26 mouse cellular contexts compared by ENCODE assay signal in the genomic region with DNA sequence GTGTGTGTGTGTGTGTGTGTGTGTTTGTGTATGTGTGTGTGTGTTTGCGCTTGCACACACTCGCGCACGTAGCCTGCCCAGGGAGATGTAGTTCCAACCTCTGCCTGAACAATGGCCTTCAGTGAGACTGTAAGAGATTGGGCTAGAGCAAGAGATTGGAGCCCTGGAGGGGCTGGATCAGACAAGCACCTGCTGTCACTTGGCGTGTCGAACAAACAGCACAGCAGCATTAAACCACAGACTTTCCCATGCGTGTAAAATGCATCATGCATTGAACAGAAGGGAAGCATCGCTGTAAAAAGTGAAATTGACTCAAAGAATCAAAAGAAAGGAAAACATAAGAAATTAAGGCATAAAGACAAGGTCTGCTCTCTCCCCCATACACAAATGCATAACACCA. TPM values are rescaled to one million over a fixed set of nuclear protein-coding genes. Genes with fewer than 3 reads are reported as not detected.
DNase-seq lines count a peak whose midpoint lies in the region; ATAC-seq lines count a peak whose summit lies in the region.
"Had no signal": no experiment of that assay in that cellular context is flagged by ENCODE, and none has a peak within 500 bp of the region (broad histone marks: within the 10 kb centered on the region; RNA-seq: fewer than 3 reads in every experiment).

No protein-coding gene starts in this region.

- H3K9me3 ChIP-seq in forebrain, embryonic 14.5 days (replicated peaks; ENCODE audit: control insufficient read depth, low read length): no peaks in the 10 kb centered on the region
- H3K9me3 ChIP-seq in forebrain, embryonic 11.5 days (ENCODE audit: control insufficient read depth, low read length): no peaks in the 10 kb centered on the region
- no peaks in the 10 kb centered on the region for H3K9me3 ChIP-seq in midbrain, embryonic 16.5 days (replicated peaks; ENCODE audit: control insufficient read depth, low read length, poor library complexity, severe bottlenecking)
- no peaks in the 10 kb centered on the region for H3K9me3 ChIP-seq in midbrain, embryonic 13.5 days
- H3K9me3 ChIP-seq: forebrain, embryonic 10.5 days; forebrain, embryonic 15.5 days; heart, embryonic 15.5 days; hindbrain, embryonic 10.5 days; hindbrain, embryonic 13.5 days; intestine, embryonic 15.5 days had no signal

- WGBS in forebrain, embryonic 14.5 days: 77% methylated on average over 8 of the region's 8 CpGs
- 84% methylated on average over 8 of the region's 8 CpGs for WGBS in forebrain, embryonic 11.5 days
- WGBS in midbrain, embryonic 16.5 days: 57% methylated on average over 8 of the region's 8 CpGs
- WGBS in midbrain, embryonic 13.5 days: 74% methylated on average over 8 of the region's 8 CpGs

- no peak for ATAC-seq in forebrain, embryonic 14.5 days
- ATAC-seq in forebrain, embryonic 11.5 days (replicated peaks; ENCODE audit: low FRiP score): no peak
- no peak for ATAC-seq in midbrain, embryonic 16.5 days
- no peak for ATAC-seq in midbrain, embryonic 13.5 days
- ATAC-seq in inflammation-experienced regulatory T-cells, adult 6 months: no peak
- ATAC-seq: forebrain, embryonic 15.5 days had no signal

- no peak for DNase-seq in forebrain, embryonic 14.5 days (ENCODE audit: low spot score)
- no peak for DNase-seq in forebrain, embryonic 11.5 days (ENCODE audit: low spot score)
- peak; percentile 41 for DNase-seq in left cerebral cortex, postnatal 4 days
- DNase-seq in left cerebral cortex, postnatal 10 days (ENCODE audit: extremely low spot score in 1 of 2, low spot score in 2 of 2): no peak
- peak; percentile 19 for DNase-seq in ZHBTc4 (ENCODE audit: low read depth, low spot score)
- DNase-seq: adrenal gland, postnatal 10 days; adrenal gland, postnatal 36 days; B cell, adult 2 months; cerebellum, adult 11 months; cerebellum, adult 2 months; gastrocnemius, postnatal 10 days; gastrocnemius, postnatal 36 days; heart, postnatal 10 days; heart, postnatal 36 days; kidney, adult 11 months had no signal

- H3K4me1 ChIP-seq in forebrain, embryonic 14.5 days (ENCODE audit: control insufficient read depth, insufficient read depth, low read length): no peaks in the 10 kb centered on the region
- H3K4me1 ChIP-seq in forebrain, embryonic 11.5 days (replicated peaks; ENCODE audit: control insufficient read depth, insufficient read depth, low read length): no peaks in the 10 kb centered on the region
- H3K4me1 ChIP-seq in midbrain, embryonic 16.5 days (ENCODE audit: control insufficient read depth, insufficient read depth, low read length): peaks cover 11% of the 10 kb centered on the region; the same call in 1 of the 2 replicates
- H3K4me1 ChIP-seq in midbrain, embryonic 13.5 days (replicated peaks): 0 out of 2 replicates have a peak, but pooled peaks cover 11% of the 10 kb centered on the region
- H3K4me1 ChIP-seq: forebrain, embryonic 15.5 days; heart, embryonic 15.5 days; hindbrain, embryonic 13.5 days; intestine, embryonic 15.5 days had no signal

- no peak overlapping the region for H3K4me2 ChIP-seq in forebrain, embryonic 14.5 days (ENCODE audit: low read length)
- H3K4me2 ChIP-seq in forebrain, embryonic 11.5 days (ENCODE audit: low read depth, low read length, severe bottlenecking): no peak overlapping the region
- no peak overlapping the region for H3K4me2 ChIP-seq in midbrain, embryonic 16.5 days (ENCODE audit: low read length)
- no peak overlapping the region for H3K4me2 ChIP-seq in midbrain, embryonic 13.5 days (replicated peaks)
- H3K4me2 ChIP-seq: forebrain, embryonic 15.5 days; heart, embryonic 11.5 days; heart, embryonic 15.5 days; hindbrain, embryonic 13.5 days; intestine, embryonic 15.5 days had no signal

- 0 out of 2 replicates have a peak overlapping the region, but pooled peaks have one; percentile 18 for H3K27ac ChIP-seq in forebrain, embryonic 14.5 days (ENCODE audit: low read depth, low read length)
- no peak overlapping the region for H3K27ac ChIP-seq in forebrain, embryonic 11.5 days (ENCODE audit: low read depth, low read length)
- peak overlapping the region; percentile 28; the same call in 1 of the 2 replicates for H3K27ac ChIP-seq in midbrain, embryonic 16.5 days (ENCODE audit: low read length)
- H3K27ac ChIP-seq in midbrain, embryonic 13.5 days: no peak overlapping the region
- H3K27ac ChIP-seq: forebrain, embryonic 10.5 days; forebrain, embryonic 15.5 days; heart, embryonic 15.5 days; hindbrain, embryonic 10.5 days; hindbrain, embryonic 13.5 days; intestine, embryonic 15.5 days had no signal

- intact Hi-C loops in left cerebral cortex, postnatal 4 days (cut with DNase I): no loop called here
- intact Hi-C loops in left cerebral cortex, postnatal 10 days (cut with DNase I): no loop called here

- no peak overlapping the region for H3K4me3 ChIP-seq in forebrain, embryonic 14.5 days (ENCODE audit: low read depth, low read length)
- H3K4me3 ChIP-seq in forebrain, embryonic 11.5 days (ENCODE audit: low read depth, low read length): no peak overlapping the region
- H3K4me3 ChIP-seq in midbrain, embryonic 16.5 days (ENCODE audit: low read depth, low read length): no peak overlapping the region
- no peak overlapping the region for H3K4me3 ChIP-seq in midbrain, embryonic 13.5 days (replicated peaks)
- H3K4me3 ChIP-seq: forebrain, embryonic 10.5 days; forebrain, embryonic 15.5 days; heart, embryonic 15.5 days; hindbrain, embryonic 10.5 days; hindbrain, embryonic 13.5 days; intestine, embryonic 15.5 days had no signal

- no peaks in the 10 kb centered on the region for H3K36me3 ChIP-seq in forebrain, embryonic 14.5 days (ENCODE audit: control insufficient read depth, insufficient read depth, low read length)
- H3K36me3 ChIP-seq in forebrain, embryonic 11.5 days (ENCODE audit: control insufficient read depth, insufficient read depth, low read length): no peaks in the 10 kb centered on the region
- H3K36me3 ChIP-seq in midbrain, embryonic 16.5 days (ENCODE audit: control insufficient read depth, insufficient read depth, low read length): no peaks in the 10 kb centered on the region
- no peaks in the 10 kb centered on the region for H3K36me3 ChIP-seq in midbrain, embryonic 13.5 days
- H3K36me3 ChIP-seq: forebrain, embryonic 10.5 days; forebrain, embryonic 15.5 days; heart, embryonic 15.5 days; hindbrain, embryonic 10.5 days; hindbrain, embryonic 13.5 days; intestine, embryonic 15.5 days had no signal

- H3K9ac ChIP-seq in forebrain, embryonic 14.5 days (ENCODE audit: low read length): no peak overlapping the region
- no peak overlapping the region for H3K9ac ChIP-seq in forebrain, embryonic 11.5 days (ENCODE audit: low read length)
- H3K9ac ChIP-seq in midbrain, embryonic 16.5 days (ENCODE audit: low read depth, low read length): no peak overlapping the region
- H3K9ac ChIP-seq in midbrain, embryonic 13.5 days (replicated peaks): no peak overlapping the region
- H3K9ac ChIP-seq: forebrain, embryonic 15.5 days; heart, embryonic 15.5 days; hindbrain, embryonic 13.5 days; intestine, embryonic 15.5 days had no signal

- no peaks in the 10 kb centered on the region for H3K27me3 ChIP-seq in forebrain, embryonic 14.5 days (replicated peaks; ENCODE audit: control insufficient read depth, insufficient read depth, low read length)
- H3K27me3 ChIP-seq in forebrain, embryonic 11.5 days (ENCODE audit: control insufficient read depth, insufficient read depth, low read length): no peaks in the 10 kb centered on the region
- no peaks in the 10 kb centered on the region for H3K27me3 ChIP-seq in midbrain, embryonic 16.5 days (ENCODE audit: control insufficient read depth, insufficient read depth, low read depth, low read length)
- no peaks in the 10 kb centered on the region for H3K27me3 ChIP-seq in midbrain, embryonic 13.5 days
- H3K27me3 ChIP-seq: forebrain, embryonic 15.5 days; heart, embryonic 15.5 days; intestine, embryonic 15.5 days had no signal

RNA-seq across cellular contexts. Expression of gene Sox5, which starts 11.1 kb away (rescaled TPM):
- polyA plus RNA-seq in forebrain, embryonic 14.5 days (2014; fragmentation: Nextera tagmentation; extraction: Ambion mirVana): 115 and 143 TPM in 2 replicates
- 61.5 and 65.1 TPM in 2 replicates for polyA plus RNA-seq in forebrain, embryonic 11.5 days (2014; fragmentation: Nextera tagmentation; extraction: Ambion mirVana)
- total RNA-seq in left cerebral cortex, postnatal 4 days (2021): 100 to 1,000 TPM; 138 to 165 TPM
- 10 to 100 TPM; 77.5 to 78.6 TPM for total RNA-seq in left cerebral cortex, postnatal 10 days (2021)
- 43.3 and 51.8 TPM in 2 replicates for polyA plus RNA-seq in midbrain, embryonic 16.5 days (2015; fragmentation: Nextera tagmentation; extraction: Ambion mirVana)
- 52.0 and 56.2 TPM in 2 replicates for polyA plus RNA-seq in midbrain, embryonic 13.5 days (2015; fragmentation: Nextera tagmentation; extraction: Ambion mirVana)
- polyA plus RNA-seq in inflammation-experienced regulatory T-cells, adult 6 months (2017; shearing (Covaris generic)): under 1 TPM in 1 of 3 experiments, not detected in 2; 0.27 TPM
- total RNA-seq: granulocyte monocyte progenitor cell, adult 5-6 weeks had no signal

Comparison
In these comparisons a context has a peak if more than half of its experiments do, and no peak if none do; other contexts are left out.
1. DNase-seq: peak in left cerebral cortex, postnatal 4 days (single experiment) and ZHBTc4 (single experiment); none in forebrain, embryonic 14.5 days (single experiment), forebrain, embryonic 11.5 days (single experiment) and left cerebral cortex, postnatal 10 days (0 of 2).
2. H3K27ac ChIP-seq: peak in forebrain, embryonic 14.5 days (single experiment) and midbrain, embryonic 16.5 days (single experiment); none in forebrain, embryonic 11.5 days (single experiment) and midbrain, embryonic 13.5 days (single experiment).
3. RNA of gene Sox5, which starts 11.1 kb away (polyA plus RNA-seq): 115 to 143 TPM in forebrain, embryonic 14.5 days, 61.5 to 65.1 TPM in forebrain, embryonic 11.5 days, 52.0 to 56.2 TPM in midbrain, embryonic 13.5 days and 43.3 to 51.8 TPM in midbrain, embryonic 16.5 days; 0.27 TPM in inflammation-experienced regulatory T-cells, adult 6 months; every median in the first group is over 10 times any median in the second.